Mouse (Mus musculus): ENCODE results near the gene Samd7. TPM values are rescaled to one million over a fixed set of nuclear protein-coding genes. Genes with fewer than 3 reads are reported as not detected.

The Samd7 gene
- polyA plus RNA-seq, 1 experiment from 2014 or later = not detected

GRCm38 (mm10) chr3:30722036-30722435, 24.1 kb upstream of the Samd7 start:
- no peaks in the 10 kb centered on the region for H3K27me3 ChIP-seq (ENCODE audit: control insufficient read depth, insufficient read depth, low read length)
- no peaks in the 10 kb centered on the region for H3K4me1 ChIP-seq (ENCODE audit: control insufficient read depth, insufficient read depth, low read length)
- no peak overlapping the region for H3K4me3 ChIP-seq (ENCODE audit: low read length)
- H3K9ac ChIP-seq (ENCODE audit: low read length) = no peak overlapping the region
- no peaks in the 10 kb centered on the region for H3K9me3 ChIP-seq (replicated peaks; ENCODE audit: control insufficient read depth, low read length)
- no peaks in the 10 kb centered on the region for H3K36me3 ChIP-seq (ENCODE audit: control insufficient read depth, insufficient read depth)
- H3K4me2 ChIP-seq (ENCODE audit: low read depth, low read length) = no peak overlapping the region
- H3K27ac ChIP-seq (ENCODE audit: low read length) = no peak overlapping the region
- 74% methylated on average over 4 of the region's 4 CpGs for WGBS
- ATAC-seq (replicated peaks; ENCODE audit: extremely low read depth, insufficient read depth, low FRiP score) = no peak

GRCm38 (mm10) chr3:30722461-30722860, 23.6 kb upstream of the Samd7 start:
- 87% methylated on average over 2 of the region's 2 CpGs for WGBS
- no peak for ATAC-seq (replicated peaks; ENCODE audit: extremely low read depth, insufficient read depth, low FRiP score)
- no peaks in the 10 kb centered on the region for H3K27me3 ChIP-seq (ENCODE audit: control insufficient read depth, insufficient read depth, low read length)
- no peak overlapping the region for H3K4me2 ChIP-seq (ENCODE audit: low read depth, low read length)
- H3K4me3 ChIP-seq (ENCODE audit: low read length) = no peak overlapping the region
- no peaks in the 10 kb centered on the region for H3K36me3 ChIP-seq (ENCODE audit: control insufficient read depth, insufficient read depth)
- no peaks in the 10 kb centered on the region for H3K4me1 ChIP-seq (ENCODE audit: control insufficient read depth, insufficient read depth, low read length)
- no peaks in the 10 kb centered on the region for H3K9me3 ChIP-seq (replicated peaks; ENCODE audit: control insufficient read depth, low read length)
- H3K9ac ChIP-seq (ENCODE audit: low read length) = no peak overlapping the region
- no peak overlapping the region for H3K27ac ChIP-seq (ENCODE audit: low read length)

- Histone ChIP-seq H3K4me2 (ENCODE audit: low read depth, low read length) (no peak overlapping the region), H3K9ac (ENCODE audit: low read length) (no peak overlapping the region), H3K4me3 (ENCODE audit: low read length) (no peak overlapping the region), H3K36me3 (ENCODE audit: control insufficient read depth, insufficient read depth) (no peaks in the 10 kb centered on the region), H3K9me3 (replicated peaks; ENCODE audit: control insufficient read depth, low read length) (no peaks in the 10 kb centered on the region), H3K27ac (ENCODE audit: low read length) (no peak overlapping the region), H3K4me1 (ENCODE audit: control insufficient read depth, insufficient read depth, low read length) (no peaks in the 10 kb centered on the region), H3K27me3 (ENCODE audit: control insufficient read depth, insufficient read depth, low read length) (no peaks in the 10 kb centered on the region)
- WGBS = 29% methylated on average over 5 of the region's 5 CpGs
- ATAC-seq (replicated peaks; ENCODE audit: extremely low read depth, insufficient read depth, low FRiP score) = no peak
Measured at GRCm38 (mm10) chr3:30723179-30723578, 22.9 kb upstream of the Samd7 start.

- Histone ChIP-seq H3K9ac (ENCODE audit: low read length) (no peak overlapping the region), H3K4me2 (ENCODE audit: low read depth, low read length) (no peak overlapping the region), H3K4me3 (ENCODE audit: low read length) (no peak overlapping the region), H3K36me3 (ENCODE audit: control insufficient read depth, insufficient read depth) (no peaks in the 10 kb centered on the region), H3K9me3 (replicated peaks; ENCODE audit: control insufficient read depth, low read length) (no peaks in the 10 kb centered on the region), H3K4me1 (ENCODE audit: control insufficient read depth, insufficient read depth, low read length) (no peaks in the 10 kb centered on the region), H3K27ac (ENCODE audit: low read length) (no peak overlapping the region), H3K27me3 (ENCODE audit: control insufficient read depth, insufficient read depth, low read length) (no peaks in the 10 kb centered on the region)
- ATAC-seq (replicated peaks; ENCODE audit: extremely low read depth, insufficient read depth, low FRiP score) = no peak
- WGBS = 56% methylated on average over 10 of the region's 10 CpGs
Measured at GRCm38 (mm10) chr3:30724105-30724824, 21.8 kb upstream of the Samd7 start.

- Histone ChIP-seq H3K4me3 (ENCODE audit: low read length) (no peak overlapping the region), H3K36me3 (ENCODE audit: control insufficient read depth, insufficient read depth) (no peaks in the 10 kb centered on the region), H3K9me3 (replicated peaks; ENCODE audit: control insufficient read depth, low read length) (no peaks in the 10 kb centered on the region), H3K27me3 (ENCODE audit: control insufficient read depth, insufficient read depth, low read length) (no peaks in the 10 kb centered on the region), H3K4me1 (ENCODE audit: control insufficient read depth, insufficient read depth, low read length) (no peaks in the 10 kb centered on the region), H3K9ac (ENCODE audit: low read length) (no peak overlapping the region), H3K27ac (ENCODE audit: low read length) (no peak overlapping the region), H3K4me2 (ENCODE audit: low read depth, low read length) (no peak overlapping the region)
- WGBS = 68% methylated on average over 10 of the region's 10 CpGs
- no peak for ATAC-seq (replicated peaks; ENCODE audit: extremely low read depth, insufficient read depth, low FRiP score)
Measured at GRCm38 (mm10) chr3:30724848-30725465, 21.1 kb upstream of the Samd7 start.

- H3K9me3 ChIP-seq (replicated peaks; ENCODE audit: control insufficient read depth, low read length) = no peaks in the 10 kb centered on the region
- no peak overlapping the region for H3K4me2 ChIP-seq (ENCODE audit: low read depth, low read length)
- no peak overlapping the region for H3K9ac ChIP-seq (ENCODE audit: low read length)
- 79% methylated on average over 7 of the region's 7 CpGs for WGBS
- H3K4me1 ChIP-seq (ENCODE audit: control insufficient read depth, insufficient read depth, low read length) = no peaks in the 10 kb centered on the region
- no peak overlapping the region for H3K4me3 ChIP-seq (ENCODE audit: low read length)
- no peaks in the 10 kb centered on the region for H3K27me3 ChIP-seq (ENCODE audit: control insufficient read depth, insufficient read depth, low read length)
- no peak for ATAC-seq (replicated peaks; ENCODE audit: extremely low read depth, insufficient read depth, low FRiP score)
- H3K36me3 ChIP-seq (ENCODE audit: control insufficient read depth, insufficient read depth) = no peaks in the 10 kb centered on the region
- H3K27ac ChIP-seq (ENCODE audit: low read length) = no peak overlapping the region
Measured at GRCm38 (mm10) chr3:30725514-30725913, 20.6 kb upstream of the Samd7 start.

- H3K9ac ChIP-seq (ENCODE audit: low read length) = no peak overlapping the region
- H3K4me1 ChIP-seq (ENCODE audit: control insufficient read depth, insufficient read depth, low read length) = no peaks in the 10 kb centered on the region
- 65% methylated on average over 4 of the region's 4 CpGs for WGBS
Measured at GRCm38 (mm10) chr3:30727209-30727608, 18.9 kb upstream of the Samd7 start.

GRCm38 (mm10) chr3:30729046-30729445, 17.0 kb upstream of the Samd7 start:
- H3K36me3 ChIP-seq (ENCODE audit: control insufficient read depth, insufficient read depth) = no peaks in the 10 kb centered on the region
- no peaks in the 10 kb centered on the region for H3K9me3 ChIP-seq (replicated peaks; ENCODE audit: control insufficient read depth, low read length)
- WGBS = 70% methylated on average over 5 of the region's 5 CpGs
- H3K27ac ChIP-seq (ENCODE audit: low read length) = no peak overlapping the region
- no peak for ATAC-seq (replicated peaks; ENCODE audit: extremely low read depth, insufficient read depth, low FRiP score)
- no peaks in the 10 kb centered on the region for H3K27me3 ChIP-seq (ENCODE audit: control insufficient read depth, insufficient read depth, low read length)
- no peaks in the 10 kb centered on the region for H3K4me1 ChIP-seq (ENCODE audit: control insufficient read depth, insufficient read depth, low read length)
- H3K4me2 ChIP-seq (ENCODE audit: low read depth, low read length) = no peak overlapping the region
- no peak overlapping the region for H3K4me3 ChIP-seq (ENCODE audit: low read length)
- no peak overlapping the region for H3K9ac ChIP-seq (ENCODE audit: low read length)

More at GRCm38 (mm10) chr3:30727209-30727608, 18.9 kb upstream of the Samd7 start:
- H3K27ac ChIP-seq (ENCODE audit: low read length) = no peak overlapping the region
- H3K9me3 ChIP-seq (replicated peaks; ENCODE audit: control insufficient read depth, low read length) = no peaks in the 10 kb centered on the region
- H3K4me3 ChIP-seq (ENCODE audit: low read length) = no peak overlapping the region
- H3K27me3 ChIP-seq (ENCODE audit: control insufficient read depth, insufficient read depth, low read length) = no peaks in the 10 kb centered on the region
- no peaks in the 10 kb centered on the region for H3K36me3 ChIP-seq (ENCODE audit: control insufficient read depth, insufficient read depth)
- no peak overlapping the region for H3K4me2 ChIP-seq (ENCODE audit: low read depth, low read length)
- no peak for ATAC-seq (replicated peaks; ENCODE audit: extremely low read depth, insufficient read depth, low FRiP score)

- Histone ChIP-seq H3K4me3 (ENCODE audit: low read length) (no peak overlapping the region), H3K27ac (ENCODE audit: low read length) (no peak overlapping the region), H3K27me3 (ENCODE audit: control insufficient read depth, insufficient read depth, low read length) (no peaks in the 10 kb centered on the region), H3K9me3 (replicated peaks; ENCODE audit: control insufficient read depth, low read length) (0 out of 2 replicates have a peak, but pooled peaks cover 3% of the 10 kb centered on the region), H3K4me2 (ENCODE audit: low read depth, low read length) (no peak overlapping the region), H3K9ac (ENCODE audit: low read length) (no peak overlapping the region), H3K36me3 (ENCODE audit: control insufficient read depth, insufficient read depth) (no peaks in the 10 kb centered on the region), H3K4me1 (ENCODE audit: control insufficient read depth, insufficient read depth, low read length) (no peaks in the 10 kb centered on the region)
- no peak for ATAC-seq (replicated peaks; ENCODE audit: extremely low read depth, insufficient read depth, low FRiP score)
- WGBS = 77% methylated on average over 9 of the region's 9 CpGs
Measured at GRCm38 (mm10) chr3:30736809-30737208, 9.3 kb upstream of the Samd7 start.
